Mouse (Mus musculus) stomach, postnatal 0 days (tissue): ENCODE measurements around the gene Tnik.

Experiments
- CTCF ChIP-seq: IDR thresholded peaks from 2 replicates; pipeline ENCODE4 v1.5.1; 2016; ENCODE audit warnings: antibody characterized with exemption, low read depth, mild to moderate bottlenecking, moderate library complexity
- EP300 ChIP-seq: optimal IDR thresholded peaks from 2 replicates; pipeline ENCODE3; 2016; ENCODE audit warnings: antibody characterized with exemption

GRCm38 (mm10) chr3:28264841-28265150, 1.8 kb downstream of the Tnik start:
- no peak for TF ChIP-seq CTCF
- no peak for TF ChIP-seq EP300
